Mouse (Mus musculus) mature B cell (primary cell): ENCODE results near the gene Btbd16.

Source experiments
- in situ Hi-C: fragments of 300-500 bp; cut with MboI; formaldehyde crosslinking; loops from 2 replicates; pipeline ENCODE4 v1.14.3; 2019

Btbd16 gene

DNA sequence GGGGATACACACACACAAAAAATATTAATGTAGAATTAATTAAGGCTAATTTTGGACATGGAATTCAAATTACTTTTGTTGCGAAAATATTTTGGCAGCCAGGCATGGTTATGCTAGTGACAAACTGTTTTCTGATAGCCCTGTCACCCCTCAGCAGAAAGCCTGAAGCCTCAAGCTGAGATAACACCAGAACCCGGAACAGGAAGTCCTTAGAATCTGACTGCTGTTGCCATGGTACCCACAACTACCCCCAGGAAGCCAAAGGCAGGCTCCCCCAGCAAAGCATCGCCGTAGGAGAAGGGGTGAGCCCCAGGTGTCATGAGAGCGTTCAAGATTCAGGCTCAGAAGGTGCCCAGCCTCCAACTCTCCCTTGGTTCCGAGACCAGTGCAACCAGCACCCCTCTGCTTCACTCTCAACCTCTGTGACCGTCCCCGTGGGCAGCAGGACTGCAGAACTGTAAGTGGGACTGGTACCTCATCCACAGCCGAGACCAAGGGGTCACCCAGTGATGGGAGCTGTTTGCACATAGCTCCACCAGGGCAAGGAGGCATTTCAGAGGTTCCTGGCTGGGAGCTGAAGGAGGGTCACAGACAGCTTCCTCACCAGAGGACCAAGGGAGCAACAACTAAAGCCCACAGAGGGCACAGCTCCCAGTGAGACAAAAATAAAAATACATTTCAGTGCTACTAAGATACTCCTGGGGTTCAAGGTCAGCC, at the start of gene Btbd16:
Btbd16 (plus strand) TSS at position 156 of the 717 bp plus-strand sequence.
- in situ Hi-C loops: loop anchor here (25.0 kb wide), 1 partner anchor 1113 kb away; no protein-coding TSS in a partner anchor

GRCm38 (mm10) chr7:130726185-130726584, 47.7 kb upstream of the Btbd16 start:
- in situ Hi-C loops: no loop called here

GRCm38 (mm10) chr7:130726724-130727422, 47.0 kb upstream of the Btbd16 start:
- in situ Hi-C loops: no loop called here

- in situ Hi-C loops: no loop called here
Measured at GRCm38 (mm10) chr7:130727560-130727959, 46.3 kb upstream of the Btbd16 start.

DNA sequence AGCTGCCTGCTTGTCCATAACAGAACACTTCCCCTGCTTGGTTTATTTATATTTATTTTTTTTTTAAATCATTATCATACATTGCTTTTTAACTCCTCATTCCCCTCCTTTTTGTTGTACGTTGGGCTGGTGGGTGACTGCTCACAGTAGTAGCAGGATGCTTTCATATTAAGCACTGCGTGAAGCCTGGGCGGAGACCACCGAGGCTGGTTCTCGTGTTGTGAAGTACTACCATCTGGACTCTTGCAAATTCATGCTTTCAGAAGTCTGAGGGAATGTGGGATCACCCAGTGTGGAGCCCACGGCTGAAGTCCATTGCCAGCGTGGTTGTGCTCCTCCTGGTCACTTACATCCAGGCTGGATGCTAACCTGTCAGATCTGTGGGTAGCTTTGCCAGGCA, 42.1 kb upstream of the Btbd16 start:
- in situ Hi-C loops: no loop called here

DNA sequence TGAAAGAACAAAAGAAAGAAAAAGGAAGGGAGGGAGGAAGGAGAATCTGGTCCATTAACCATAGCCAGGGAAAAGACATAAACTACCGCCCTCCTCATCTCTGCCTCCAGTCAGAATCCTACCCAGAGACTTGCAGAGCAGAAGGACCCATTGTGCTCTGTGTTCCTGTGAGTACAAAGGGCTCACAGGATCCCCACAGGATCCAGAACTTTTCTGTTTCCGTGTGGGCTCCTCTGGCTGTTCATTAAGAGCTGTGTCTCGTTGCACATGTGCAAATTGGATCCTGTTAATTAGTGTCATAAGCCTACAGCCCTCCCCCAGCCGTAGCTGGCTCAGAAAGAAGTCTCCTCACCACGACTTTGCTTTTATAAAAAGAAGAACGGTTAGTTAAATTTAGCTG, 41.0 kb upstream of the Btbd16 start:
- in situ Hi-C loops: no loop called here

- in situ Hi-C loops: no loop called here
Measured at GRCm38 (mm10) chr7:130733423-130733822, 40.4 kb upstream of the Btbd16 start.

DNA sequence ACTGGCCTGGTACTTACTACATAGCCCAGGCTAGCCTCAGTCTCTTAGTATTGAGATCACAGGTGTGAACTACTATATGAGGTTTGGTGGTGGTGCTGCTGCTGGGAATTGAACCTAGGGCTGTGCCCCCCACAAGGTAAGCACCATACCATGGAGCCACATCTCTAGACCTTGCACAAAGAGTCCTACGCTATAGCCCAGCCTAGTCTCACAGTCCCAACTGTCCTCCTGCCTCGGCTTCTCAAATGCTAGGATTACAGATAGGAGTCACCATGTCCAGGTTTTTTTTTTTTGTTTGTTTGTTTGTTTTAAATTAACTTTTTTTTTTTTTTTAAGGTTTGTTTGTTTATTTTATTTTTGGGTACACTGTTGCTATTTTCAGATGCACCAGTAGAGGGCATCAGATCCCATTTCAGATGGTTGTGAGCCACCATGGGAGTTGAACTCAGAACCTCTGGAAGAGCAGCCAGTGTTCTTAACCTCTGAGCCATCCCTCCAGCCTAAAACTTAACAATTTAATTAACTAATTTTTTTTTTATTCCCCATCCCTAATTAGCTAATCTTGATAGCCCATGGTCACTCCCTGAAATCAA, 39.6 kb upstream of the Btbd16 start:
- in situ Hi-C loops: no loop called here

- in situ Hi-C loops: no loop called here
Measured at GRCm38 (mm10) chr7:130741099-130741498, 32.8 kb upstream of the Btbd16 start.

DNA sequence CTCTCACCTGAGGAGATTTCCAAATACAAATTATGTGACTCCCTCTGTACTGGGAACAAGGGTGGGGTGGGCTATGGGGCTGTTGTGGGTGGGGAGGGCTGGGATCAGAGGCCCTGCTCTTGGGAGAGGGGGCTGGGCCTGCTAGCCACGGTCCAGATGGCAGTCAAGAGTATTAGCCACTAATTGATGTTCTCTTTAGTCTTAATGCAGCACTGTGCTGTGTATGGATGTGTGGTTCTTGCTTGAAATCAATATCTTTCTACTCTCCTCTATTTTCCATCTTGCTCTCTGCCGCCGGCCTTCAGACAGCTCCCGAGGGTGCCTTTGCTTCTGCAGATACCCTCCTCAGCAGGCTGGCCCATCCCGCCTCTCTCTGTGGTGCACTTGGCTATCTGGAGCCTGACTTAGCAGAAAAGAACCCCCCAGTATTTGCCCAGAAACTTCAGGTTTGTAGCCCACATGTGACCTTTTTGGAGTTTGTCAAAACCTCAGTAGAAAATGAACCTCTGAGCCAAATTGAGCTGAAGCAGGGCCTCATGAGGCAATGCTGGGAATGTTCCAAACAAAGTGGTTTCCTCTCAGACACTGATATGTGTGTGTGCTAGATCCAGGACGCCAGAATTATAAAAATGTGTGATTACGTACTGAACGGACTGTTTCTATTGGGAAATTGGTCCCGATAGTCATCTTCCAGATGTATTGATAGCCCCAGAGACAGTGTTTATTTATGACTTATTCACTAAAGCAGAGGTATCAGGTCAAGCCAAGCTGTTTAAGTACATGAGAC, 30.4 kb upstream of the Btbd16 start:
- in situ Hi-C loops: no loop called here

GRCm38 (mm10) chr7:130749165-130749564, 24.7 kb upstream of the Btbd16 start:
- in situ Hi-C loops: no loop called here

GRCm38 (mm10) chr7:130750752-130751490, 22.9 kb upstream of the Btbd16 start:
- in situ Hi-C loops: loop anchor here (25.0 kb wide), 1 partner anchor 1136 kb away; no protein-coding TSS in a partner anchor

- in situ Hi-C loops: loop anchor here (25.0 kb wide), 1 partner anchor 1136 kb away; no protein-coding TSS in a partner anchor
Measured at GRCm38 (mm10) chr7:130751678-130752077, 22.2 kb upstream of the Btbd16 start.

DNA sequence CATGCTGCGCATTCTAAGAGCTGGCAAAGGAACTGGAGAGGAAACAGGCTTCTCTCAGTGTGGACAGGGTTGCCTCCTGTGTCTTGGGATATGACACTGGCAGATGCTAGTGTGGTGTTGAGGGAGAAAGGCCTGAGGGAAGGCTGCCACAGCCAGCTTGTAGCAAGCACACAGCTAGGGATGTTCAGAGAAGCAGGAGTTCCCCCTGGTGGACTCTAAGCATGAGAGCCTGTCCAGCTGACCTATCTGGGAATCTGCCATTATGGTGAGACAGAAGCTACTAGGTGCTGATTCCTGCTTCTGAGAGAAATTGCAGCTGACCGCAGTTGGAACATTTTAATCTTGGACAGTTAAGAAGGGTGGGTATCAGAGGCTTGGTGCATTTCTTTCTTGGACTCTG, 19.1 kb upstream of the Btbd16 start:
- in situ Hi-C loops: loop anchor here (25.0 kb wide), 1 partner anchor 1133 kb away; no protein-coding TSS in a partner anchor

GRCm38 (mm10) chr7:130756343-130756835, 17.5 kb upstream of the Btbd16 start:
- in situ Hi-C loops: loop anchor here (25.0 kb wide), 1 partner anchor 1131 kb away; no protein-coding TSS in a partner anchor

DNA sequence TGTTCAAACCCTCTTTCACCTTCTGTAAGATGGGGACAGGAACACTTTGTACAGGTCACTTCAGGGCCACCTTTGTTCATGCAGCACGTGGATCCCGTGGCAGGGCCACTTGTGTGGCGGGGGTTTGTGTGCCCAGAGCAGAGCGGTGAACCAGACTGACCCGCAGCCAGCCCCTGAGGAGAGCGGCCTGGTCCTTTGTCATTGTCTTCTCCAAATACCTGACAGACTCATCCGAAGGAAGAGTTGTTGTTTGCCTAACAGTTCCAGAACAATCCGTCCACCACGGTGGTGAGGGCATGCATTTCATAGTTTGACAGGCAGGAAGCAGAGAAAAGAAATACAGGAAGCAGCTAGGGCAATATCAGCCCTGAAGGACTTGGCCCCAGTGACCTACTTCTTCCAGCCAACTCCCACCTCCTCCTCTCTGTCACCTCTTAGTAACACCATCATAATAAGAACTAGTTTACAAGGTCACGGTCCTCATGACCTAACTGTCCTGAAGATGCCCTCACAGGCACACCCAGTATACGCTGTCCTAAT, 16.5 kb upstream of the Btbd16 start:
- in situ Hi-C loops: loop anchor here (25.0 kb wide), 1 partner anchor 1130 kb away; no protein-coding TSS in a partner anchor

- in situ Hi-C loops: loop anchor here (25.0 kb wide), 1 partner anchor 1125 kb away; no protein-coding TSS in a partner anchor
Measured at GRCm38 (mm10) chr7:130762071-130762897, 11.6 kb upstream of the Btbd16 start.

DNA sequence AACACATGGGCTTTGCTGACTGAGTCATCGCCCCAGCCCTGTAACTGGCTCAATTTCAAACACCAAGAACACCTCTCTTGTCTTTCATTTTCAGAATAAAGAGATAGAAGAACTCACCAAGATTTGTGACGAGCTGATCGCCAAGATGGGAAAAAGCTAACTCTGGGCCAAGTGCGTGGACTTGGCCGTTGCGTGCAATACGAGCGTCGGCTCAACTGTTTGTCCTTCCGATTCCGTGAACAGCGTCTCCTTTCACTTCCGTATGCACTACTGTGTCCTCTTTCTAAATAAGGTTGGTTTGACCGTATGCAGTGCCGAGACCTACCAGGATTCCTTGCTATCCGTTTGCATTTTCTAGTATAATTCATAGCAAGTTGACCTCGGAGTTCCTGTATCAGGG, 9.7 kb upstream of the Btbd16 start:
- in situ Hi-C loops: loop anchor here (25.0 kb wide), 1 partner anchor 1123 kb away; no protein-coding TSS in a partner anchor

DNA sequence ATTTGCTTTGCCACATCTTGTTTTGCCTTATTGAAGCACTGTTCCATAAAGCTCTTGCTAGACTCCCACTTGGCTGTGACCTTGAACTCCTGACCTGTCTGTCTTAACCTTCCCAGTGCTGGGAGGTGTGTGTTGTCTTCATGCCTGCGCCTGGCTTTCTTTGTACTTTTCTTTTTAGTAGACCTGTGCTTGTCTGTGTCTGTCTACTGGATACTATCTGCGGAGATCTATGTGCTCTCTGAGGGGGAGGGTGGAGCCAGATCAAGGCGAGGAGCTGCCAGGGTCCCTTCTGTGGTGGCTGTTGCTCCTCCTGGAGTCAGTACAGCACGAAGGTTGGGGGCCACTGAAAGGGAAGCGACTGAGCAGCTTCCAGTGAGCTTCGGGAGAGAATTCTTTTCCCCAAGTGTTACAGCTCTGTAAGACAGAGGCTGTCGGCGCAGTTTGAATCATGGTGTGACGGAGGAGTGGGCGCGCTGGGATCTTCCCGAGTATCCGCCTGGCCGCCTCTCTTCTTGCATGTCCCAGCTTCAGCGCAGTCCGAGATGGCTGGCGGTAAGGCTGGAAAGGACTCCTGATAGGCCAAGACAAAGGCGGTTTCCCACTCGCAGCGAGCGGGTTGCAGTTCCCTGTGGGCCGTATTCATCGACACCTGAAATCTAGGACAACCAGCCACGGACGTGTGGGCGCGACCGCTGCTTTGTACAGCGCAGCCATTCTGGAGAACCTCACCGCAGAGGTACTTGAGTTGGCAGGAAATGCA, 7.3 kb upstream of the Btbd16 start:
- in situ Hi-C loops: loop anchor here (25.0 kb wide), 1 partner anchor 1121 kb away; no protein-coding TSS in a partner anchor
